Mouse (Mus musculus) kidney, adult 2 months (tissue): ENCODE data around the gene Hist1h1b. TPM values are rescaled to one million over a fixed set of nuclear protein-coding genes. Genes with fewer than 3 reads are reported as not detected.

Source experiments
- DNase-seq: peaks from one replicate; pipeline ENCODE4 v3.0.0; 2021
- H3K27ac ChIP-seq: fragments of 200-500 bp; 2 replicates; pipeline ENCODE4 v1.5.1; 2012; ENCODE audit warnings: low read depth, low read length, control low read depth, inconsistent platforms; ENCODE audit not compliant: insufficient read depth
- H3K27me3 ChIP-seq: fragments of 200-500 bp; replicated peaks from 2 replicates; pipeline ENCODE4 v1.6.1; 2012; ENCODE audit warnings: mild to moderate bottlenecking, moderate library complexity, low read length, inconsistent platforms; ENCODE audit not compliant: control insufficient read depth, insufficient read depth
- H3K36me3 ChIP-seq: fragments of 200-500 bp; 2 replicates; pipeline ENCODE4 v1.6.1; 2012; ENCODE audit warnings: mild to moderate bottlenecking, moderate library complexity, low read length, inconsistent platforms; ENCODE audit not compliant: control insufficient read depth, insufficient read depth
- H3K4me1 ChIP-seq: fragments of 200-500 bp; 2 replicates; pipeline ENCODE4 v1.6.1; 2011; ENCODE audit warnings: low read length; ENCODE audit not compliant: control insufficient read depth, insufficient read depth
- H3K4me3 ChIP-seq: fragments of 200-500 bp; 2 replicates; pipeline ENCODE4 v1.5.1; 2011; ENCODE audit warnings: mild to moderate bottlenecking, low read depth, low read length, control low read depth; ENCODE audit not compliant: insufficient read depth
- CTCF ChIP-seq: fragments of 200-500 bp; conservative IDR thresholded peaks from 2 replicates; pipeline ENCODE4 v1.5.1; 2011; ENCODE audit warnings: low read depth, mild to moderate bottlenecking, control low read depth, low read length, moderate library complexity, mixed read lengths; ENCODE audit not compliant: insufficient read depth, insufficient read length
- POLR2A ChIP-seq: fragments of 200-500 bp; IDR thresholded peaks from one replicate; pipeline ENCODE4 v1.6.1; 2011; ENCODE audit warnings: low read depth, low read length, control low read depth
- WGBS: fragments of 180-500 bp; shearing (Covaris S2); methylation state at CpG from one replicate; pipeline ENCODE4 v1.1.7; 2018; 5-methylcytosine and 5-hydroxymethylcytosine counted together
- polyA plus RNA-seq: library from polyadenylated mRNA; depleted of rRNA; stranded (reverse); fragments of >200 nt; gene quantifications from 2 replicates; pipeline ENCODE4 v1.2.3, GENCODE M21; 2012; rRNA removed

Hist1h1b gene
- polyA plus RNA-seq, 1 experiment = not detected

DNA sequence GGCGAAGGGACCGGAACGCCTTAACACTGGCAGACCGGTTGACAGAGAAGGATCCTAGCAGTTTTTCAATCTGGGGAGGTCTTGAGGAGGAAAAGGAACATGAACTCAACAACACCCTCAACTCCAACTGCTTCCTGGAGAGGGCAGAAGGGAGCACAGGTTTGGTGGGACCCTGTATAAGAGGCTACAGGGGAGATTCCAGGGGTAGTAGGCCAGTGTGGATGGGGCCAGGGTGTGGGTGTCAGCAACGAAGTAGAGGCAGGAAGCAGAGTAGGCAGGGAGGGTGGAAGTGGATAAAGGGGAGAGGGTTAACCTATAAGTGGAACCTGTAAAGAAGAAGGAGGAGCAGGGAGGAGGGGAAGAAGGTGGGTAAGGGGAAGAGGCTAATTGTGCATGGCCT, 47.0 kb downstream of the Hist1h1b start:
- H3K27me3 ChIP-seq = no peaks in the 10 kb centered on the region
- H3K36me3 ChIP-seq = no peaks in the 10 kb centered on the region
- DNase-seq = no peak
- 78% methylated on average over 5 of the region's 5 CpGs for WGBS
- no peaks in the 10 kb centered on the region for H3K4me1 ChIP-seq
- no peak for TF ChIP-seq CTCF
- TF ChIP-seq POLR2A = no peak
- H3K27ac ChIP-seq = no peak overlapping the region
- H3K4me3 ChIP-seq = no peak overlapping the region

Other genes starting within 250 kb of the Hist1h1b start
- 3.0 and 4.2 TPM in 2 replicates for gene Zkscan8, start 249.5 kb downstream of the Hist1h1b start, polyA plus RNA-seq
- not detected in 2 replicates for gene Olfr1366, start 237.8 kb downstream of the Hist1h1b start, polyA plus RNA-seq
- gene Olfr1535, start 220.7 kb downstream of the Hist1h1b start, polyA plus RNA-seq = not detected in 2 replicates
- gene Olfr1364, start 198.9 kb downstream of the Hist1h1b start, polyA plus RNA-seq = not detected in 2 replicates
- not detected in 2 replicates for gene Olfr1362, start 166.6 kb downstream of the Hist1h1b start, polyA plus RNA-seq
- gene Olfr11, start 138.1 kb downstream of the Hist1h1b start, polyA plus RNA-seq = not detected in 2 replicates
- gene Olfr1361, start 117.2 kb downstream of the Hist1h1b start, polyA plus RNA-seq = not detected in 2 replicates
- not detected in 2 replicates for gene Olfr1360, start 103.2 kb downstream of the Hist1h1b start, polyA plus RNA-seq
- gene Olfr1359, start 82.5 kb downstream of the Hist1h1b start, polyA plus RNA-seq = not detected in 2 replicates
- gene Hist1h2bl, start 64.5 kb downstream of the Hist1h1b start, polyA plus RNA-seq = 1.0 TPM in 1 of 2 replicates, not detected in the other
- 0.49 and 1.2 TPM in 2 replicates for gene Hist1h2ai, start 64.2 kb downstream of the Hist1h1b start, polyA plus RNA-seq
- gene Hist1h3h, start 63.0 kb downstream of the Hist1h1b start, polyA plus RNA-seq = 1.1 and 2.2 TPM in 2 replicates
- gene Hist1h2bm, start 58.6 kb downstream of the Hist1h1b start, polyA plus RNA-seq = 0.24 and 0.38 TPM in 2 replicates
- 0.75 and 1.1 TPM in 2 replicates for gene Hist1h4j, start 45.6 kb downstream of the Hist1h1b start, polyA plus RNA-seq
- gene Hist1h4k, start 30.1 kb downstream of the Hist1h1b start, polyA plus RNA-seq = 2.6 and 6.8 TPM in 2 replicates
- gene Hist1h2ak, start 26.8 kb downstream of the Hist1h1b start, polyA plus RNA-seq = 0.72 and 0.77 TPM in 2 replicates
- gene Hist1h2bn, start 26.5 kb downstream of the Hist1h1b start, polyA plus RNA-seq = not detected in 2 replicates
- 1.1 and 3.3 TPM in 2 replicates for gene Hist1h3i, start 2.7 kb upstream of the Hist1h1b start, polyA plus RNA-seq
- 0.33 TPM in 1 of 2 replicates, not detected in the other for gene Hist1h2an, start 6.6 kb upstream of the Hist1h1b start, polyA plus RNA-seq
- gene Hist1h2bp, start 6.8 kb upstream of the Hist1h1b start, polyA plus RNA-seq = 0.43 TPM in 1 of 2 replicates, not detected in the other
- gene Hist1h2bq, start 29.6 kb upstream of the Hist1h1b start, polyA plus RNA-seq = 1.4 and 2.7 TPM in 2 replicates
- not detected in 2 replicates for gene Hist1h2ao, start 29.8 kb upstream of the Hist1h1b start, polyA plus RNA-seq
- not detected in 2 replicates for gene Hist1h4m, start 31.1 kb upstream of the Hist1h1b start, polyA plus RNA-seq
- 3.6 and 5.2 TPM in 2 replicates for gene Hist1h4n, start 51.6 kb upstream of the Hist1h1b start, polyA plus RNA-seq
- 7.6 and 8.6 TPM in 2 replicates for gene Hist1h2ap, start 52.9 kb upstream of the Hist1h1b start, polyA plus RNA-seq
- 1.3 and 2.1 TPM in 2 replicates for gene Hist1h2br, start 53.1 kb upstream of the Hist1h1b start, polyA plus RNA-seq
- gene Zfp184, start 164.5 kb upstream of the Hist1h1b start, polyA plus RNA-seq = 0.39 and 0.44 TPM in 2 replicates
- 0.04 and 0.06 TPM in 2 replicates for gene Pom121l2, start 200.6 kb upstream of the Hist1h1b start, polyA plus RNA-seq
- gene Prss16, start 229.1 kb upstream of the Hist1h1b start, polyA plus RNA-seq = 0.22 TPM in 1 of 2 replicates, not detected in the other